Mouse (Mus musculus) heart, adult 2 months (tissue): Measurements from ENCODE around the gene Gm20517.

ENCODE experiments used
- CTCF ChIP-seq: fragments of 200-600 bp; IDR thresholded peaks from 2 replicates; pipeline ENCODE4 v1.8.1; 2022; ENCODE audit warnings: antibody characterized with exemption, mild to moderate bottlenecking, moderate library complexity
- POLR2A ChIP-seq: fragments of 200-500 bp; IDR thresholded peaks from 2 replicates; pipeline ENCODE4 v1.6.1; 2011; ENCODE audit warnings: mild to moderate bottlenecking, low read depth, low read length, control low read depth; ENCODE audit not compliant: insufficient read depth

GRCm38 (mm10) chr17:47602289-47602688 is 9.1 kb upstream of the Gm20517 start:
- TF ChIP-seq CTCF = no peak
- no peak for TF ChIP-seq POLR2A
